In genomic region chr12:95723265-95723664, GRCm38 (mm10) we compare ENCODE assay signal across 14 mouse cellular contexts. TPM values are rescaled to one million over a fixed set of nuclear protein-coding genes. Genes with fewer than 3 reads are reported as not detected.
DNase-seq lines count a peak whose midpoint lies in the region; ATAC-seq and TF ChIP-seq lines count a peak whose summit lies in the region.
"Had no signal": no experiment of that assay in that cellular context is flagged by ENCODE, and none has a peak within 500 bp of the region (broad histone marks: within the 10 kb centered on the region; RNA-seq: fewer than 3 reads in every experiment).

No protein-coding gene starts in this region.

- ATAC-seq in kidney, embryonic 16.5 days (ENCODE audit: low FRiP score, low TSS enrichment) = no peak

- H3K27ac ChIP-seq in kidney, adult 2 months (ENCODE audit: insufficient read depth, low read depth, low read length) = no peak overlapping the region
- no peak overlapping the region for H3K27ac ChIP-seq in kidney, embryonic 16.5 days (ENCODE audit: low read length)

- no peaks in the 10 kb centered on the region for H3K36me3 ChIP-seq in kidney, adult 2 months (ENCODE audit: control insufficient read depth, insufficient read depth, low read length)
- no peaks in the 10 kb centered on the region for H3K36me3 ChIP-seq in kidney, embryonic 16.5 days (ENCODE audit: insufficient read depth, low read length)

- H3K9ac ChIP-seq in kidney, embryonic 16.5 days (replicated peaks; ENCODE audit: low read length) = no peak overlapping the region

- WGBS in kidney, adult 2 months = 99% methylated on average over 2 of the region's 2 CpGs
- 93% methylated on average over 2 of the region's 2 CpGs for WGBS in kidney, embryonic 16.5 days

- no peaks in the 10 kb centered on the region for H3K9me3 ChIP-seq in kidney, embryonic 16.5 days (ENCODE audit: low read length)

- H3K4me3 ChIP-seq in kidney, adult 2 months (ENCODE audit: insufficient read depth, low read depth, low read length) = no peak overlapping the region
- no peak overlapping the region for H3K4me3 ChIP-seq in kidney, embryonic 16.5 days (ENCODE audit: low read length)

- TF ChIP-seq CTCF in kidney, adult 2 months (conservative IDR thresholded peaks at IDR 0.05; ENCODE audit: insufficient read depth, insufficient read length, low read depth, low read length) = 0 out of 2 replicates have a peak, but pooled peaks have one; percentile 14

- TF ChIP-seq POLR2A in kidney, adult 2 months (IDR thresholded peaks at IDR 0.05; ENCODE audit: low read depth, low read length) = no peak

- DNase-seq in kidney, adult 2 months = no peak
- peak; percentile 14 for DNase-seq in thymus, postnatal 14 days
- no peak for DNase-seq in thymus, adult 18-20 months
- peak; percentile 2 for DNase-seq in induced T-regulatory cell, adult 2 months (ENCODE audit: low read depth)
- no peak for DNase-seq in ovary, postnatal 36 days (ENCODE audit: low spot score)
- DNase-seq in layer of hippocampus, postnatal 14 days (ENCODE audit: low spot score in 2 of 2) = no peak
- DNase-seq in urinary bladder, adult 18-20 months (ENCODE audit: low spot score in 2 of 2) = no peak
- DNase-seq: adrenal gland, adult 8-10 months; cerebellum, adult 11 months; embryo, embryonic 11 days; kidney, adult 9 months had no signal

- H3K4me2 ChIP-seq in kidney, embryonic 16.5 days (replicated peaks; ENCODE audit: low read depth, low read length) = no peak overlapping the region

- no peaks in the 10 kb centered on the region for H3K27me3 ChIP-seq in kidney, adult 2 months (replicated peaks; ENCODE audit: control insufficient read depth, insufficient read depth, low read length)
- H3K27me3 ChIP-seq in kidney, embryonic 16.5 days (ENCODE audit: insufficient read depth, low read length) = no peaks in the 10 kb centered on the region

- no peaks in the 10 kb centered on the region for H3K4me1 ChIP-seq in kidney, adult 2 months (ENCODE audit: control insufficient read depth, insufficient read depth, low read length)
- no peaks in the 10 kb centered on the region for H3K4me1 ChIP-seq in kidney, embryonic 16.5 days (ENCODE audit: insufficient read depth, low read length)

RNA-seq across cellular contexts. Expression of gene Flrt2, which starts 31.2 kb away (rescaled TPM):
- polyA plus RNA-seq in kidney, adult 2 months (2012; rRNA removed) = 2.0 and 2.1 TPM in 2 replicates
- polyA plus RNA-seq in kidney, embryonic 16.5 days (2015; fragmentation: Nextera tagmentation; extraction: Ambion mirVana) = 28.5 and 32.5 TPM in 2 replicates
- total RNA-seq in layer of hippocampus, postnatal 14 days (2021) = 10 to 100 TPM; 39.9 to 41.2 TPM
- total RNA-seq: granulocyte monocyte progenitor cell, adult 5-6 weeks; hematopoietic stem cell, adult 5-6 weeks had no signal

Comparison
In these comparisons a context has a peak if more than half of its experiments do, and no peak if none do; other contexts are left out.
1. DNase-seq: peak in thymus, postnatal 14 days (single experiment) and induced T-regulatory cell, adult 2 months (single experiment); none in kidney, adult 2 months (single experiment), thymus, adult 18-20 months (0 of 2), ovary, postnatal 36 days (single experiment), layer of hippocampus, postnatal 14 days (0 of 2) and urinary bladder, adult 18-20 months (0 of 2).